Mouse (Mus musculus) naive thymus-derived CD4-positive, alpha-beta T cell, adult 5 months (primary cell): ENCODE data around the gene Gm4846. TPM values are rescaled to one million over a fixed set of nuclear protein-coding genes. Genes with fewer than 3 reads are reported as not detected.

Experiments used
- polyA plus RNA-seq: library from polyadenylated mRNA; unstranded; fragments of 100-300 nt; shearing (Covaris generic); gene quantifications from one replicate; pipeline ENCODE4 v1.2.1, GENCODE M21; 2017

The Gm4846 gene
- polyA plus RNA-seq: not detected

DNA sequence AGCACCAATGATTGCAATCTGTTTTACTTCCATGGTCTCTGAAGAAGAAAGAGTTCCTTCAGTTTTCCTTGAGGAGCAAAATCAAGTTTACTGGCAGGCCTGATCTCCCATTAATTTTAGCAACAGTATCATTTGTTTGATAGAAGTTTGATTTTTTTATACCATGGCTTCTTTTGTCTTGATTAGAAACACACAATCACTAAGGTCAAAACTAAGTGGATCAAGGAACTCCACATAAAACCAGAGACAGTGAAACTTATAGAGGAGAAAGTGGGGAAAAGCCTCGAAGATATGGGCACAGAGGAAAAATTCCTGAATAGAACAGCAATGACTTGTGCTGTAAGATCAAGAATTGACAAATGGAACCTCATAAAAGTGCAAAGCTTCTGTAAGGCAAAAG lies at the start of gene Gm4846:
Gm4846 (minus strand) TSS at position 101 of the 400 bp plus-strand sequence.

Other genes starting within 250 kb of the Gm4846 start
- gene Ildr2, start 243.4 kb downstream of the Gm4846 start, polyA plus RNA-seq: not detected
- gene Tada1, start 118.5 kb downstream of the Gm4846 start, polyA plus RNA-seq: 43.3 TPM
- 7.5 TPM for gene Pogk, start 87.7 kb downstream of the Gm4846 start, polyA plus RNA-seq
- gene Gm4847, start 150.1 kb upstream of the Gm4846 start, polyA plus RNA-seq: not detected
- gene Fmo9, start 184.3 kb upstream of the Gm4846 start, polyA plus RNA-seq: not detected